Mouse (Mus musculus): ENCODE measurements around the gene Disc1.

Disc1 gene

DNA sequence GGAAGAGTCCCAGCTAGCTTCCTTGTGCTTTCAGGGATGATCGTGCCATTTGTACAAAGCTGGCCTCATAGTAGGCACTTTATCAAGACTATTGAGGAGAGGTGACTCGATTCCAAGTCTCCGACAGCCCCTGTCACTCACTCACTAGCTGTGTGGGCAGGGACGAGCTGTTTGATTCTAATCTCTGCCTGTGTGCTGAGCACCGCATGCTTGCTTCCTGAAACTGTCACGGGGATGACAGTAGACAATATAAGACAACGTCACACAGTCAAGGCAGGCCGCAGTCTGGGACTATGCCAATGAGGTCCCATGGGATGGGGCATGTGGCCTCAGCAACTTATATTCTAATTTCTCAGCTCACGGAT is 13.6 kb downstream of the Disc1 start:
- no peak for DNase-seq (ENCODE audit: low spot score)

DNA sequence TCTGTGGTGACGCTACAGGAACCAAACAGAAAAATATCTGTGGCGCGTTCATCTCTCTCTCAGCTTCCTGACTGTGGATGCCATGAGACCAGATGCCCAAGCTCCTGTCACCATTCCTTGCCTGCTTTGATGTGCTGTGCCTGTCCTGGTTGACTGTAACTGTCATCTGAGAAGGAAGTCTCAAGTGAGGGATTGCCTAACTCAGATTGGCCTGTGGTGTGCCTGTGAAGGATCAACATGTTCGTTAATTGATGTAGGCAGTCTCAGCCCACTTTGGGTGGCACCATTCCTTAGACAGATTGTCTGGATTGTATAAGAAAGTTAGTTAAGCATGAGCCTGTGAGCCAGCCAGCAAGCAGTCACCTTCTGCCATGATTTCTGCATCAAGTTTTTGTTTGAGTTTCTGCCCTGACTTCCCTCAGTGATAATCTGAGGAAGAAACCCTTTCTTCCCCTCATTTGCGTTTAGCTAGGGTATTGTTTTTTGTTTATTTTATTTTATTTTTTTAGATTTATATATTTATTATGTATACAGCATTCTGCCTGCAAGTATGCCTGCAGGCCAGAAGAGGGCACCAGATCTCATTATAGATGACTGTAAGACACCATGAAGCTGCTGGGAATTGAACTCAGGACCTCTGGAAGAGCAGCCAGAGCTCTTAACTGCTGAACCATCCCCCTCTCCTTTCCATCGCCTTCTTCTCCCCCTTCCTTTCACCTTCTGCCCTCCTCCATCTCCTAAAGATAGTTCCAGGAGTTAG is 14.3 kb downstream of the Disc1 start:
- DNase-seq (ENCODE audit: low spot score): no peak

DNA sequence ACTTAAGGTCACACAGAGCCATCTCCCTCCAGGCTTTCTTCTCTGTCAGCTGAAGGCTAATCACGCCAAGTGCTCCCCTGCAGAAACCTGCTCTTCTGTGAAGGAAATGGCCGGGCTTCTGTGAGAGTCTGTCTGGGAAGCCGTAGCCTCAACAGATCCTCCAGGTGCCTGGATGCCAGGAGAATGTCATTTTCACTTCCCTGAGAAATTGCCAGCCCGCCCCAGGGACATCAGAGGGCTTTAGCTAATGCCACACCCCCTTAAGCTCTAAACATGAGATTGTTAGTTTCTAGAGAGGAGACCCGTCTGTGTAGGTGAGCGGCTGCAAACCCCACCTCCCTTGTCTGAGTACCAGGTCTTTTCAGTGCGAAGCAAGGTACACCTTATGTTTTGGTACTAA is 15.3 kb downstream of the Disc1 start:
- DNase-seq (ENCODE audit: low spot score): no peak

DNA sequence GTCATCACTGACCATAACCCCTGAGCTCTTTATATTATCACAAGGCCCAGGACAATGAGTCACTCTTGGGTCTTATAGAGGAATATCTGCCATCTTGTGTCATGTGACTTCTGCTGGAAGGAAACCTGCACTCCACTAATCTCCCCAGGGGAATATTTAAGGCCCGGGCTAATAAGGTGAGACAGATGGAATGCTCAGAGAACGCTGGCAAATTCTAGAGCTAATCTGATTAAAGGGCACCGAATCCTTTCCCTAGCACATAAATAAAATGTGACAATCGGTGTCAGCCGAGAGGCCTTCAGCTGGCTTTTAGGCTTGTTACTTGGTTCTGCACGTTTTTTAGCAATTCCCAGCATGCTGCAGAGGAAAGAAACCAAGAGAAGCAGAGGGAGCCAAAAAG is 15.7 kb downstream of the Disc1 start:
- DNase-seq (ENCODE audit: low spot score): no peak

DNA sequence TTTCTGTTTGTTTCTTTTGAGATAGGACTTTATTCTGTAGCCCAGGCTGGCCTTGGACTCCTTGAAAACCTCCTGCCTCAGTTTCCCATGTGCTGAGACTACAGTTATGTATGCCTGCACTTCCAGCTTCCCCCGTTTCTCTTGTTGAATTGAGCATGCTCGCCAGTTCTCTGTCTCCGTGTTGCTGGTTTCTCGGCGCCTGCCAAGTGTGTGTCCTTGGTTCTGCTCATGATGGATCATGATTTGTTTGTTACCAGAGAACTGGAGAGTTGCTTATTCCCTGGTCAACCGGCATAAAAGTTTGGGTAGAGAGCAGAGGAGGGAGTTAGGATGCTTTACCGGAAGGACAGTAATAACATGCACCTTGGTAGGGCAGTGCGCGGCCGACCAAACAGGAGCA is 20.1 kb downstream of the Disc1 start:
- DNase-seq (ENCODE audit: low spot score): no peak

DNA sequence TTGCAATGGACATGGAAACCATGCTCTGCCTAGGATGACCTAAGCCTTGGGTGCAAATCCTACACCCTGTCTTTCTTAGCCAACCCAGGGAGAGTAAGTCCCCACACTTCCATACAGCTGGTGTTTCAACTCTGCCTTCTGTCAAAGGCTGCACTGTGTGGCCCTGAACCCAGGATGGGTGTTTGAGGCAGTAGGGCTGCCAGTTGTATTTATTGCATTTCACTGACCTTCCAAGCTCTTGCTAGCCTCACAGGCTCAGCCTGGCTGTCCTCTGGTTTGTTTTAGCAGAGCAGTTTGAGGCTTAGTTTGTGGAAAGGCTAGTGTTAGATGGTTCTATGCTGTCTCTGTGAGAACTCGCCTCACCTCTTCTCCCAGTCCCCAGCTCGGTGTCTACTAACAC is 20.6 kb downstream of the Disc1 start:
- DNase-seq (ENCODE audit: low spot score): no peak

DNA sequence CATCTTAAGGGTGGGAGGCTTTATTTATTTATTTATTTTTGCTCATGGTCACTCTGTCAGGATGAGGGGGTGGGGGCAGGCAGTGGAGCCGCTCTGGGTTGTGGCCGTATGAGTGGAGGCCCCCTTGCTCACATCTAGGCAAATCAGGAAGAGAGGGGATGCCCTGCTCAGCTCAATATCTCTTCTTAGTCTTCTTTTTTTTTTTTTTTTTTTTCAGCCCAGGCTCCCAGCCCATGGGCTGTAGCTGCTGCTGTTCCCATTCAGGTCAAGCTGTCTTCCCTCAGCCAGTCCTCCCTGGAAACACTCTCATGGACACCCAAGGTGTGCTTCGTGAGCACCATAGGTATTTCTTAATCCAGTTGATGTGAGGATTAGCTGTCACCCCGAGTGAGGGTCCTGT is 21.4 kb downstream of the Disc1 start:
- DNase-seq (ENCODE audit: low spot score): no peak

DNA sequence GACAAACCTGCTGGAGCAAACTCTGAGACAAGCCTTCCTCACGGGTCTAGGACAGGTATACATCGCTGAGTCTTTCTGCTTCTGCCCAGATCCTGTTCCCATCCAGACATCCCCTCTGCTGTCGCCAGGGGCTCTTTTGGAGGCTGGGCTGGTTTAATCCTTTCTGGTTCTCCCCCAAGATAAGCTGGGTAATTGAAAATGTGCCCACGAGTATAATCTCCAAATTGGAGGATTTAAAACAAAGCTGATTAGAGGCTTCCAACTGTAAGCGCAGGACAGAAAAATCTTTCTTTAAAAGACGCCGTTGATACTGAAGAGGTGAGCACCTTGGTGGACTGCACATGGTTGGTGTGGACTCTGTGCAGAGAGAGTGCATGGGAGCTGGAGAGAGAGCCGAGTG is 23.3 kb downstream of the Disc1 start:
- DNase-seq (ENCODE audit: low spot score): no peak

DNA sequence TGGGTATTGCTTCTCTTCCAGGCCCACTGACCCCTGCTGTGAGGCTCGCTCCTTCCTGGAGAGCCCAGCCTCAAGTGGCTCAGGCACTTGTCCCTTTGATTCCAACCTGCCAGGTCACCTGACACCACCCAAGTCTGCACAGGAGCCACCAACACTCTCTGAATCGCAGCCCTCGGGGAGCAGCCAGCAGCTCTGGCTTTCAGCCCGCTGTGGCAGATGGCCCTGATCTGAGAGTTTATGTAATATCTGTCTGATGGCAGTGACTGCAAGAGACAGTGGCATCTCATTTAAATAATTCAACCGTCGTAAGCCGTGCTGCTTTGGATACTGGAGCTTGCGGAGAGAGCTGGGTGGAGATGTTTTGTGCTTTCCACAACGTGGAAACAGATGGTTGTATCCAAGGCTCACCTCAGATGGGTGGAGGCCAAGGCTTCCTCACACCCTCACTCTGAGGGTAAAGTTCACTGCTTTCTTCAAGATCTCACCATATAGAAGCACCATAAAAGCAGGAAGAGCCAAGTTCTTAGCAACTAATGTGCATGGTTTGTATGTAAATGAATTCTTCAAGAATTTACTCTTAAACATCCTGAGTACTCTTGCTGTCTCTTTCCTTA is 24.9 kb downstream of the Disc1 start:
- no peak for DNase-seq (ENCODE audit: low spot score)

DNA sequence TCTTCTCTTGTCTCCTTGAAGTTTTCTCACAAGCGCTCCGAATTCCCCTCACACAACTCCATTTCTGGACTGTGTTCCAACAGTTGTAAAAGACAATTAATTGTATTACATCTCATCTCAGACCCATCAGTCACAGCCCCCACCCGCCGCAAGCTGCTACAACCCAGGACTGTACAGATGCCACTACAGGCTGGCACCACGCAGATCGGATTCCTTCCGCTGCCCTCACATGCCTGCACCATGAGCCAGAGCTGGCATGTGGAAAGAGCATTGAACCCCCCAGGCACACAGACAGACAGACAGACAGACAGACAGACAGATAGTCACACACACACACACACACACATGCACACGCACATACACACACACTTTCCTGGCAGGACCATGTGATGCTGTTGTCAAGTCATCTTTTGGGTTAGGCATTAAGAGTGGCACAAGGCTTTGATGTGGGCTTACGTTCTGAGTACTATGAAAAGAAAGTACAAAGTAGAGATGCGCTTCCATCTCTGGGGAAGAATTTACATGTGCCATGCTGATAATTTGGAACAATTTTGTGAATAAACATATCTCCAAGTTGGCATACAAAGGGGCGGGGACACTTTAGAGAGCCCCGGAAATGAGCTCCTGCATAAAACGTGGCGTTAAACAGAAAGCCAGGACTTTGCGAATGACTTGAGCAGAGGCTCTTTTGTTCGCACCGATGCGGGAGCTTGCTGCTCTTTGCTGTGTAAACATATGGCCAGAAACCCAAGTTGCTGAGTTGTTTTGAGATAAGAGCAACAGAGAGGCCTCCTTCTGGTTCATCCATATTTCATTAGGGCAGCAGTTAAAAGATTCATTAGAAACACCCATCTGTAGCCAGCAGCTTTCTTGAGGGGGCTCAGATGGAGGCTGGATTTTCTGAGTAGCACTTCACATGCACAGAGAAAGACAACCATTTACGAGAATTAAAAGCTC is 26.7 kb downstream of the Disc1 start:
- DNase-seq (ENCODE audit: low spot score): no peak

DNA sequence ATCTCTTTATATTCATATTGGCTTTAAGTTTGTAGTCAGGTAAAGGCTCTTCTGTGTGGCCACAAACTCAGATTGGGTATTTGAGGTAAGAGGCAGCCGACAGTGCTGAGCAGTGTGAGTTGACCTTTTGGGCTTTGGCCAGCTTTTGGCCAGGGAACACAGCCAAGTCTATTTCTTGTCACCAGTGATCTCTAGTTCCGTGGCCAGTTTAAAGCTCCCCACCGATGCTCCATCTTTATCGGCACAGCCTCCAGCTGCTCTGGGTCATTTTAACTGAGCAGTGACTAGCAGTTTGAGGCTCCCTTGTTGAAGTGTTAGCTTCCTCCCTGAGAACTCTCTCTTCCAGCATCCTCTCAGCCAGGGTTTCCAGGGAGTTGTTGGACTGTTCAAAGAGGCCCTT is 29.8 kb downstream of the Disc1 start:
- no peak for DNase-seq (ENCODE audit: low spot score)

DNA sequence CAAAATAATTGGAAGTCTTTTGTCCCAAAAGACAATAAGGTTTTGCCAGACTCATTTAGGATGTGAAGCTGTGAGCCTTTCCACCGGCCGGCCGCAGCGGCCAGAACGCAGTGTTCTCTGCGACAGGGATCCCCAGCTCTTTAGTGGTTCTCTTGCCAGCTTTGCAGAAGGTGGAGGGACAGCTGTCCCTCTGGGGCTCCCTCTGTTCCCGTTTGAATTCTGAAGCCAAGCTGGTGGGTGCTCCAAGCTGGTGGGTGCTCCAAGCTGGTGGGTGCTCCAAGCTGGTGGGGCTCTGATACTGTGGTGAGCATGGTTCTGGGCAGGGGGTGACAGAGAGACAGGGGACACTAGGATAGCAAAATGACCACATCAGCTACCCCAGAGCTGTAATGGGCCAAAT is 30.5 kb downstream of the Disc1 start:
- no peak for DNase-seq (ENCODE audit: low spot score)

DNA sequence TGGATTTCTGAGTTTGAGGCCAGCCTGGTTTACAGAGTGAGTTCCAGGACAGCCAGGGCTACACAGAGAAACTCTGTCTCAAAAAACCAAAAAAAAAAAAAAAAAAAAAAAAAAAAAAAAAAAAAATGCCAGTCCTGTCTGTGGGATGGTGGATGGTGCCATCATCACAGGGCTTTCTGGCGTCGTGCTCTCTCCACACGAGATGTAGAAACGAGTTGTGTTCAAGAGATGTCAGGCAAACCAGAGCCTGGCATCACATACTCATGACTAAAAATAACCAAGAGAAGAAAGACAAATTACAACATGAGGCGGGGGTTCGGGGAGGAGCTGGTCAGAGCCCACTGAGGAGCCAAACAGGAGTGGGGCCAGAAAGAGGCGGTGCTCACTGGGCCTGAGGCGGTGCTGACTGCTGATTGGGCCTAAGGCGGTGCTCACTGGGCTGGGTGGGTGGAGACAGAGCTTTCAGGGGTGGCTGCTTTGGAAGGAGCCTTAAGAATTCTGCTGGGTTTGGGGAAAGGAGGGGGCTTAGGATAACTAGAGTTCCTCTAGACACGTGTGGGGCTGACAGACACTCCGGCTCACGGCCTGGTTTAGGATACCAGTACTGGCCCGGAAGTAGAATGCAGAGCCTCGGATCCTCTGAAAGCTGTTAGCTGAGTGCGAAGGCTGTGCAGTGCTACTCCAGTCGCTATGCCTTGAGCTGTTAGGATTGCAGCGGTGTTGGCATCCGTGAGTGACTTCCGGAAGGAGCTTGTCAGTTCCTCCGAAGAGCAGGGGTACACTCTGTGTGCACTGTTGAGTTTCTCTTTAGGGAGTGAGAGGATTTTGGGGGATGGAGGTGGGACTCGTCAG is 37.1 kb downstream of the Disc1 start:
- peak; percentile 38 for DNase-seq (ENCODE audit: low spot score)

DNA sequence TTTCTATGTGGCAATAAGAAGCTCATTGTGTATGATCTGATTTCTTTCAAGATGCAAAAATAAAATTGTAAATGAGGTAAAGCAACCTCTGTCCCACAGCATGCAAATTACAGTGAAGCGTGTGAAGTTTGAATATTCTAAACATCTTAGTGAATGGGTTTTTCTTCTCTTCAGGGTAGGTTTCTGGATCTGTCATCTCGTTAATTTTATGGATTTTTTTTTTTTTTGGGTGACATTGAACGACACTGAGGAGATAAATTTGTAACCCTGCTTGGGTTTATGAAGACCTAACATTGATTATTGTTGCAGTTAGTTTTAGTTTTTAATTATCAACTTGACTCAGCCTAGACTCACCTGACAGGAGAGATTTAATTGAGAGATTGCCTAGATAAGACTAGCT is 43.1 kb downstream of the Disc1 start:
- no peak for DNase-seq (ENCODE audit: low spot score)

DNA sequence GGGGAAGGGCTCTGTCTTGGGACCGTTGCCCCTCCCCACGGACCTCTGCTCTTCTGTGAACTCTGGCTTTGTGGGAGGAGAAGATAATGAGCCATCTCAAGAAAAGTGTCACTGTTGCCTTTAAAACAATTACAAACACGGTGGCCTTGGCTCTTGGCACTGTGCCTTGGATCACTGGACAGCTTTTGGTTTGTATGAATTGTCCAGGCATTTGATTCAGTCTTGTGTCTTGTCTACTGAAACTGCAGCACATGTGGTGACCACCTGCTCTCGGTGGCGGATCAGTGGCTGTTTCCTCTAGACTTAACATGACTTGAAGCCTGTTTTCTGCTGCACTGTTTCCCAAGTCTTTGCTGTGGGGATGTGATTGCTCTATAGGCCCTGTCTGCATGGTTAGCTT is 44.1 kb downstream of the Disc1 start:
- DNase-seq (ENCODE audit: low spot score): peak; percentile 33

DNA sequence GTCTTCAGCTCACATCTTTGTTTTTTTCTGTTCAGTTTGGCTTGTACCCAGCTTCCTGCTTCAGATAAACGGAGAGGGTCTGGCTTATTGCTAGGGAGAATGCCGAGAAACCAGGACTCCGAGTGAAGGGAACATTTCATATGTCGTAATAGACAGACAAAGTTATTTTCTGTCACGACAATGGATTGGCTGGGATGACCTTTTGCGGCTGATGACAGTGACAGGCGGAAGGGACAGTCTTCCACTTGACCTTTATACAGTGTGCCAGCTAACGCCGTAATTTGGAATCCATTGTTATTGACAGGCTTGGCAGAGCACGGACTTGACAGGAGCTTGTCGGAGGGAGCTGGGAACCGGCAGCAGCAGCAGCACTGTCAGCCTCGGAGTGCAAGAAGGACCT is 48.3 kb downstream of the Disc1 start:
- no peak for DNase-seq (ENCODE audit: low spot score)

DNA sequence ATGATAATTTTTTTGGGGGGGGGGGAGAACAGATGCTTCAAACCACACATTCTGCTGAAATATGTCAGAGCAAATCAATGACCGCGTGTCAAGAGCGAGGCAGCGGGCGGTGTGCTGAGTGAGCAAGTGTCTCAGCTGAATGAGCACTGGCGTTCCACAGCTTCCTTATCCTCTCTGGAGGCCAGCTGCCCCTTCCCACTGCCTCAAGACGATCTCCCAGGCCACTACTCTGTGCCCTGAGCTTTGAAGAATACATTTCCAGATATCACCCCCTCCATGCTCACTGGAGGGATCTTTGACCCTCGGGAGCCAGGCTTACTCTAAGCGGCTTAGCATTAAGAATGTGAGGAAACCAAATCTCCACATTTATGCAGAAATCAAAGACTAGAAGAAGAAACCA is 59.2 kb downstream of the Disc1 start:
- DNase-seq (ENCODE audit: low spot score): no peak

DNA sequence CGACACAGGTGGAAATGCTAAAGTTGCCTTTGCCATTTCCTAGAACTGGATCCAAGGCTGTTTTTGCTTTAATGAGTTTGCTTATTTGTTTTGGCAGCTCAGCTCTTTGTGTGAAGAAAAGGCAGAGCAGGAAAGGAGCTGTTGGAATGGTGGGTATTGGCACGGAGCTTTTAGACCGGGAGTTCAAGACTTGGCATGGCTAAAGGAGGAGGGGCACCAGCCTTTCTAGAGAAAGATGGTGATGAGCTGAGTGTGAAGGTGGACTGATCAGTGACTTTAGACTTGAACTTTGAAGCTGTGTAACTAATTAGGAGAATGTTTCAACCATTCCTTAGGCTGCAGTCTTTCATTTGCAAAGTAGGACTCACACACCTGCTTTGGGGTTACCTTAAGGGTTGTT is 59.8 kb downstream of the Disc1 start:
- no peak for DNase-seq (ENCODE audit: low spot score)

DNA sequence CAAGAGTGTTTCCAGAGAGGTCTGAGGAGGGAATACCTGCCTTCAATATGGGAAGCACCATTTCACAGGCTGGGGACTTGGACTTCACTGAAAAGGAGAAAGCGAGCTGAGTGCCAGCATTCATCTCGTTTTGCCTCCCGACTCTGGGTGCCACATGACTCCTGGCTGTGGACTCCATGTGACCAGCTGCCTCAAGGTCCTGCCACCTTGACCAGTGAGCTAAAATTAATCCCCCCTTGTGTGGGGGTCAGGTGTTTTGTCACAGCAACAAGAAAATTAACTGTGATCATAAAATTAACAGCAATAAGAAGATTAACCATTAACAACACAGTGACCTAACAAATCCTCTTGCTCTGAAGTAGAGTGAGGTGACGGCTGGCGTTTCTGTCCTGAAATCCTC is 61.3 kb downstream of the Disc1 start:
- DNase-seq (ENCODE audit: low spot score): no peak

DNA sequence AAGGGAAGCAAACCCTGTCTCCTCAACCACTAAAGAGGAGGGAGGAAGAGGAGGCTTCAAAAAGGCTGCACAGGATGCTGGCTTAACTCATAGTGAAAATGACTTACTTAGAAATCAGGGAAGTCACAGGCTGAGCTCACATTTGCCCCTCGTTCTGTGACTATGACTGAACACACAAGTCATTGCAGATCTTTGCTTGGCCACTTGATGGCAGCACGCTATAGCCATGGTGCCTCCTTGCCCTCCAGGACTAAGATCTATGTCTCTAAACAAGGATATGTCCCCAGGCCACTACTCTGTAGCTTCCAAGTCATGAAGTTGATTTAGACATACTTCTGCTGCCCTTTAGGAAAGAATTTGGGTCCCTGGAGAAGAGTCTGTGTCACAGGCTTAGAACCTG is 62.6 kb downstream of the Disc1 start:
- peak; percentile 36 for DNase-seq (ENCODE audit: low spot score)

DNA sequence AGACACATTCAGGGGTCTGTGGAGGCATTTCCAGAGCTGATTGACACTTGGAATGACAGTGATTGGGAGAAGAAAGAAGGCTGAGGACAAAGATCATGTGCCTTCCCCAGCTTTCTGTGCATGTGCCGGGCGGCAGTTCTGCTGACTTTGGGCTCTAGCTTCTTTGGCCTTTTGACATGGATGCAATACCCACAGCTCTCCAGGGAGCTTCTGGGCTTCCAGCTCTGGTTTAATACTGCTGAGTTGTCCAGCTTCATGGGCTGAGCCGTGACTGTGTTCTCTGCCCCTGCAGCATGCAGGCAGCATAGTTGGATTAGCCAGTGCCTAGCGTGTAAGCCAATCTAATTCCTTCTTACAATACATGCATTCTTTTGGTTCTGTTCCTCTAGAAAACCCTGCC is 72.5 kb downstream of the Disc1 start:
- DNase-seq (ENCODE audit: low spot score): no peak

DNA sequence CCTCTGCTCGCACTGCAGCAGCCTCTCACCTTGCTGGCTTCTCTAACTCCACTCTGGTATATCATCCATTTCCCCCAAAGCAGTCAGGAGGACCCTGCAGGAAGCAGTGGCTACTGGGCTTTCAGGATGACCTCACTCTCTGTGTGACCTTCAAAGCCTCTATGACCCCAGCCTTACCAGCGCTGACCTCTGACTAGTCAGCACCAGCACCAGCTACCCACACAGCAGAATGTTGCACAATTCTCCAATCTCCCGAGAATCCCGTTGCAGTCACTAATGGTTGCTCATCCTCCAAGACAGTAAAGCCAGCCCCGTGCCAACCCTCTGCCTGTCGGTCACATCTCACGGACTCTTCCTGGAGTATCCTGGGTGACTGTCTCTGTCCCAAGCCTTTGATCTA is 73.6 kb downstream of the Disc1 start:
- DNase-seq (ENCODE audit: low spot score): no peak

All from ovary, postnatal 14 days (tissue).